ENCODE assay signal across 22 mouse cellular contexts in the genomic region with DNA sequence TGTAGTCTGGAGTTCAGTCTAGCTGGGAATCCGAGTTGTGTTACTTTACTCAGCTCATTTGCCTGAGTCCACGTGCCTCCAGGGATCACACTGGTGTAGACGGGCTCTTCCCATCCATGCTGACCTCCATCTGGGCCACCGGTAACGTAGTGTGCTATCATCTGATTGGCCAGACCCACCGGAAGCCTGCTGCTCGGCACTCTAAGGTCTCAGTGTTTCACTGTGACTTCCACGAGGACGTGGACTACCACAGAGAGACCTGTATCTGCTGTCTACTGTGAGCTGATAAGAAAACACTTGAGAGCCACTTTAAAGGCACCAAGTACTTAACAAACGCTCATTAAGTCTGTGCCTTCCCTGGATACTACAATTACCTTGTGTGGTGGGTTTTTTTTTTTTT.
A peak's percentile ranks its signal among the peaks of the same experiment; 100 is the strongest.
DNase-seq lines count a peak whose midpoint lies in the region; ATAC-seq lines count a peak whose summit lies in the region.
"Had no signal": no experiment of that assay in that cellular context is flagged by ENCODE, and none has a peak within 500 bp of the region (broad histone marks: within the 10 kb centered on the region; RNA-seq: fewer than 3 reads in every experiment).

No protein-coding gene starts in this region.

- 53% methylated on average over 10 of the region's 10 CpGs for WGBS in embryonic facial prominence, embryonic 15.5 days
- 58% methylated on average over 10 of the region's 10 CpGs for WGBS in embryonic facial prominence, embryonic 10.5 days
- 31% methylated on average over 10 of the region's 10 CpGs for WGBS in heart, embryonic 16.5 days
- WGBS in lung, embryonic 16.5 days: 38% methylated on average over 10 of the region's 10 CpGs
- 70% methylated on average over 10 of the region's 10 CpGs for WGBS in midbrain, embryonic 10.5 days

- peaks cover 10% of the 10 kb centered on the region; the same call in 1 of the 2 replicates for H3K4me1 ChIP-seq in embryonic facial prominence, embryonic 15.5 days
- peaks cover 20% of the 10 kb centered on the region for H3K4me1 ChIP-seq in embryonic facial prominence, embryonic 10.5 days
- H3K4me1 ChIP-seq in heart, embryonic 16.5 days (ENCODE audit: control insufficient read depth, insufficient read depth, low read length): peaks cover 9% of the 10 kb centered on the region; the same call in 1 of the 2 replicates
- peaks cover 6% of the 10 kb centered on the region for H3K4me1 ChIP-seq in lung, embryonic 16.5 days (replicated peaks; ENCODE audit: control insufficient read depth, insufficient read depth, low read length)
- peaks cover 21% of the 10 kb centered on the region for H3K4me1 ChIP-seq in midbrain, embryonic 10.5 days

- DNase-seq in embryonic facial prominence, embryonic 10.5 days (ENCODE audit: low spot score): no peak
- no peak for DNase-seq in heart, postnatal 4 days
- DNase-seq in lung, postnatal 25 days (ENCODE audit: low spot score): no peak
- no peak for DNase-seq in midbrain, embryonic 10.5 days (ENCODE audit: low spot score)
- DNase-seq: adrenal gland, postnatal 36 days; cerebellum, adult 11-12 months; cerebellum, postnatal 25 days; gastrocnemius, adult 2 months; kidney, postnatal 36 days; midbrain, embryonic 14.5 days; right cerebral cortex, postnatal 14 days; spleen, adult 18-20 months; thymus, postnatal 36 days had no signal

- H3K9ac ChIP-seq in embryonic facial prominence, embryonic 15.5 days: no peak overlapping the region
- H3K9ac ChIP-seq in heart, embryonic 16.5 days (ENCODE audit: low read length): no peak overlapping the region
- H3K9ac ChIP-seq in lung, embryonic 16.5 days (ENCODE audit: low read length): no peak overlapping the region
- H3K9ac ChIP-seq: hindbrain, embryonic 14.5 days; limb, embryonic 15.5 days; neural tube, embryonic 13.5 days had no signal

- no peak overlapping the region for H3K27ac ChIP-seq in embryonic facial prominence, embryonic 15.5 days (replicated peaks)
- H3K27ac ChIP-seq in embryonic facial prominence, embryonic 10.5 days (replicated peaks): no peak overlapping the region
- H3K27ac ChIP-seq in heart, embryonic 16.5 days (ENCODE audit: low read length): no peak overlapping the region
- H3K27ac ChIP-seq in lung, embryonic 16.5 days (ENCODE audit: low read length): no peak overlapping the region
- no peak overlapping the region for H3K27ac ChIP-seq in midbrain, embryonic 10.5 days (replicated peaks)
- H3K27ac ChIP-seq: gastrocnemius, adult 2 months; hindbrain, embryonic 14.5 days; limb, embryonic 15.5 days; neural tube, embryonic 13.5 days had no signal

- peak; percentile 11; the same call in 1 of the 2 replicates for ATAC-seq in embryonic facial prominence, embryonic 15.5 days (ENCODE audit: insufficient number of reproducible peaks, low FRiP score, low TSS enrichment, low read depth)
- no peak for ATAC-seq in heart, embryonic 16.5 days (replicated peaks; ENCODE audit: extremely low read depth, insufficient read depth, low FRiP score)
- peak; percentile 57; the same call in 1 of the 2 replicates for ATAC-seq in lung, embryonic 16.5 days (ENCODE audit: low read depth)
- ATAC-seq in megakaryocyte-erythroid progenitor cell, adult 5-6 weeks (replicated peaks; ENCODE audit: low FRiP score, low TSS enrichment, poor library complexity, severe bottlenecking): peak; percentile 68
- ATAC-seq: CD4-positive, CD25-positive, alpha-beta regulatory T cell, adult 4 months had no signal

- 0 out of 2 replicates have a peak, but pooled peaks cover 3% of the 10 kb centered on the region for H3K27me3 ChIP-seq in embryonic facial prominence, embryonic 15.5 days
- peaks cover 21% of the 10 kb centered on the region for H3K27me3 ChIP-seq in embryonic facial prominence, embryonic 10.5 days (replicated peaks; ENCODE audit: low read depth, poor library complexity, severe bottlenecking)
- H3K27me3 ChIP-seq in heart, embryonic 16.5 days (ENCODE audit: control insufficient read depth, insufficient read depth, low read length): peaks cover 4% of the 10 kb centered on the region; the same call in 1 of the 2 replicates
- no peaks in the 10 kb centered on the region for H3K27me3 ChIP-seq in lung, embryonic 16.5 days (ENCODE audit: control insufficient read depth, insufficient read depth, low read depth, low read length)
- peaks cover 18% of the 10 kb centered on the region for H3K27me3 ChIP-seq in midbrain, embryonic 10.5 days (ENCODE audit: low read depth, poor library complexity, severe bottlenecking)

- H3K9me3 ChIP-seq in embryonic facial prominence, embryonic 15.5 days (replicated peaks): peaks cover 3% of the 10 kb centered on the region; the same call in 1 of the 2 replicates
- no peaks in the 10 kb centered on the region for H3K9me3 ChIP-seq in embryonic facial prominence, embryonic 10.5 days
- 0 out of 2 replicates have a peak, but pooled peaks cover 6% of the 10 kb centered on the region for H3K9me3 ChIP-seq in heart, embryonic 16.5 days (replicated peaks; ENCODE audit: control insufficient read depth, low read length)
- H3K9me3 ChIP-seq in lung, embryonic 16.5 days (ENCODE audit: control insufficient read depth, low read length): no peaks in the 10 kb centered on the region
- H3K9me3 ChIP-seq in midbrain, embryonic 10.5 days (replicated peaks): no peaks in the 10 kb centered on the region; the same call in 1 of the 2 replicates
- H3K9me3 ChIP-seq: limb, embryonic 15.5 days; neural tube, embryonic 13.5 days had no signal

- H3K4me3 ChIP-seq in embryonic facial prominence, embryonic 15.5 days (replicated peaks): no peak overlapping the region
- no peak overlapping the region for H3K4me3 ChIP-seq in embryonic facial prominence, embryonic 10.5 days
- H3K4me3 ChIP-seq in heart, embryonic 16.5 days (ENCODE audit: low read length): no peak overlapping the region
- no peak overlapping the region for H3K4me3 ChIP-seq in lung, embryonic 16.5 days (ENCODE audit: low read length)
- no peak overlapping the region for H3K4me3 ChIP-seq in midbrain, embryonic 10.5 days
- H3K4me3 ChIP-seq: gastrocnemius, adult 2 months; limb, embryonic 15.5 days; neural tube, embryonic 13.5 days had no signal

- H3K4me2 ChIP-seq in embryonic facial prominence, embryonic 15.5 days (replicated peaks): no peak overlapping the region
- peak overlapping the region; percentile 40 for H3K4me2 ChIP-seq in heart, embryonic 16.5 days (ENCODE audit: low read depth, low read length)
- H3K4me2 ChIP-seq in lung, embryonic 16.5 days (ENCODE audit: low read depth, low read length): peak overlapping the region; percentile 22; the same call in 1 of the 2 replicates
- H3K4me2 ChIP-seq: hindbrain, embryonic 14.5 days; limb, embryonic 15.5 days; neural tube, embryonic 13.5 days had no signal

- H3K36me3 ChIP-seq in embryonic facial prominence, embryonic 15.5 days: no peaks in the 10 kb centered on the region
- no peaks in the 10 kb centered on the region for H3K36me3 ChIP-seq in embryonic facial prominence, embryonic 10.5 days (replicated peaks)
- no peaks in the 10 kb centered on the region for H3K36me3 ChIP-seq in heart, embryonic 16.5 days (ENCODE audit: control insufficient read depth, insufficient read depth)
- H3K36me3 ChIP-seq in lung, embryonic 16.5 days (ENCODE audit: control insufficient read depth, insufficient read depth, low read length): no peaks in the 10 kb centered on the region
- no peaks in the 10 kb centered on the region for H3K36me3 ChIP-seq in midbrain, embryonic 10.5 days
- H3K36me3 ChIP-seq: G1E; limb, embryonic 15.5 days; neural tube, embryonic 13.5 days had no signal
